Mouse (Mus musculus) forebrain, embryonic 16.5 days (tissue): Measurements from ENCODE around the gene Rad51c. TPM values are rescaled to one million over a fixed set of nuclear protein-coding genes. Genes with fewer than 3 reads are reported as not detected.
"Not testable (repeated sequence)": the region's sequence is repeated elsewhere in the genome, so short reads cannot be mapped to it uniquely, and the experiment has no call there.

Experiments used
- ATAC-seq: fragments of 200-750 bp; cut with Nextera tagmentation; 2 replicates; pipeline ENCODE4 v1.8.0; 2017; ENCODE audit warnings: mild to moderate bottlenecking, moderate library complexity
- H3K27ac ChIP-seq: fragments of 300-500 bp; sonication (generic); 2 replicates; pipeline ENCODE4 v1.5.1; 2014; ENCODE audit warnings: low read length, control low read depth
- H3K27me3 ChIP-seq: fragments of 300-500 bp; sonication (generic); replicated peaks from 2 replicates; pipeline ENCODE4 v1.6.1; 2014; ENCODE audit warnings: low read length; ENCODE audit not compliant: control insufficient read depth, insufficient read depth
- H3K36me3 ChIP-seq: fragments of 300-500 bp; sonication (generic); 2 replicates; pipeline ENCODE4 v1.6.1; 2014; ENCODE audit not compliant: control insufficient read depth, insufficient read depth
- H3K4me1 ChIP-seq: fragments of 300-500 bp; sonication (generic); replicated peaks from 2 replicates; pipeline ENCODE4 v1.6.1; 2014; ENCODE audit warnings: low read length; ENCODE audit not compliant: control insufficient read depth, insufficient read depth
- H3K4me2 ChIP-seq: fragments of 300-500 bp; sonication (generic); 2 replicates; pipeline ENCODE4 v1.6.1; 2014; ENCODE audit warnings: mild to moderate bottlenecking, low read length, control low read depth
- H3K4me3 ChIP-seq: fragments of 300-500 bp; sonication (generic); replicated peaks from 2 replicates; pipeline ENCODE4 v1.5.1; 2014; ENCODE audit warnings: mild to moderate bottlenecking, low read length, control low read depth
- H3K9ac ChIP-seq: fragments of 300-500 bp; sonication (generic); replicated peaks from 2 replicates; pipeline ENCODE4 v1.6.1; 2014; ENCODE audit warnings: low read depth, low read length, control low read depth
- H3K9me3 ChIP-seq: fragments of 300-500 bp; sonication (generic); 2 replicates; pipeline ENCODE4 v1.6.1; 2016; ENCODE audit warnings: low read length; ENCODE audit not compliant: control insufficient read depth
- WGBS: fragments of 180-500 bp; shearing (Covaris S2); extraction: QIAGEN DNeasy Blood & Tissue Kit; methylation state at CpG from one replicate; pipeline ENCODE4 v1.1.7; 2014; 5-methylcytosine and 5-hydroxymethylcytosine counted together
- polyA plus RNA-seq: library from polyadenylated mRNA; unstranded; fragments of >200 nt; fragmentation: Nextera tagmentation; extraction: Ambion mirVana; gene quantifications from 2 replicates; pipeline ENCODE4 v1.2.1, GENCODE M21; 2015

Rad51c gene
- 7.4 and 7.7 TPM in 2 replicates for polyA plus RNA-seq

DNA sequence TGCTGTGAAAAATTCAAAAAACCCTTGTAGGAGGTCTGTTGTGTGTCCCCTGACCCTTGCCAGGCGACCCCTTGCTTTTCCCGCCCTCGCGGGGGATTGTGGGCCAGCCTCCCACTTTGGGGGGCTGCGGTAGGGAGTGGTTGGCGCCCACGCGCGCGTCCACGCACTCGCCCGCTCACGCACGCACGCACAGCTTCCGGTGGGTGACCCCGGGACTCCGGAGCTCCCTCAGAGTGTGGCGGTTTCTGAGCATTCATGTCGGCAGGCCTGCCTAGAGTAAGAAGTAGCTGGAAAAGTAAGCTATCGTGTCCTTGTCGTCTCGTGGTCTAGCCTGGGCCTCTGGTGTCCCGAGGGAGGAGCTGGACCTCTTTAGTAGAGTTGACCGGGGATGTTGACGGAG, at the start of gene Rad51c, which contains the start of gene Tex14:
TSS of gene Rad51c (minus strand) at position 79 of the 400 bp plus-strand sequence.
TSS of gene Tex14 (plus strand) at position 190 of the 400 bp plus-strand sequence.
- H3K4me2 ChIP-seq: peak within 1 kb of the TSS; percentile 68
- no peaks in the 10 kb centered on the region for H3K27me3 ChIP-seq
- H3K4me1 ChIP-seq: peaks cover 5% of the 10 kb centered on the region; the same call in 1 of the 2 replicates
- H3K9me3 ChIP-seq: no peaks in the 10 kb centered on the region
- whole genome bisulfite sequencing: 85% methylated on average over 27 of the region's 27 CpGs
- peak within 1 kb of the TSS; percentile 81 for H3K9ac ChIP-seq
- peak within 1 kb of the TSS; percentile 90 for H3K27ac ChIP-seq
- ATAC-seq: peak; percentile 19; the same call in 1 of the 2 replicates
- peak within 1 kb of the TSS; percentile 69 for H3K4me3 ChIP-seq
- no peaks in the 10 kb centered on the region for H3K36me3 ChIP-seq

DNA sequence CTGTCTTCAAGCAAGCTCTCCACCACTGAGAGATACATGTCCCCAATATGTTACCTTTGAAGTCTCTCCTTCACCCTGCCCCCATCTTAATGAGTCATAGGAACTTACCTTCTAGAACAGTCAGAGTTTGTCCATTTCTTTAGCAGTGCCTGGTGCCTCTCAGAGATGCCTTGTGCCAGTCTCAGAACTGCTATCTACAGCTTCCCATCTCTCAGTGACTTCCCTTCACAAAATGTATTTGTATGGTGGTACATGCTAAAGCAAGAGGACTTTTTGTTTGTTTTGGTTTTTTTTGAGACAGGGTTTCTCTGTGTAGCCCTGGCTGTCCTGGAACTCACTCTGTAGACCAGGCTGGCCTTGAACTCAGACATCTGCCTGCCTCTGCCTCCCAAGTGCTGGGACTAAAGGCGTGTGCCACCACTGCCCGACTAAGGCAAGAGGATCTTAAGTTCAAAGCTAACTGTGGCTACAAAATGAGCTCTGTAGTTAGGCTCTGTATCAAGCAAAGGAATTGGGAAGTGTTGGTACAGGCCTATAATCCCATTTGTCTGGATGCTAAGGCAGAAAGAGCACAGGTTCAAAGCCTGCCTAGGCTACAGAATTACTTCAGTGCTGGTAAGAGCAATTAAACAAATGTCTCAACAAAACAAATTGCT, 49.4 kb upstream of the Rad51c start:
- Histone ChIP-seq H3K9ac (no peak overlapping the region), H3K27ac (no peak overlapping the region), H3K27me3 (no peaks in the 10 kb centered on the region), H3K4me1 (no peaks in the 10 kb centered on the region), H3K9me3 (no peaks in the 10 kb centered on the region), H3K36me3 (no peaks in the 10 kb centered on the region), H3K4me2 (no peak overlapping the region), H3K4me3 (no peak overlapping the region)
- 87% methylated on average over 2 of the region's 2 CpGs for WGBS
- ATAC-seq: no peak

DNA sequence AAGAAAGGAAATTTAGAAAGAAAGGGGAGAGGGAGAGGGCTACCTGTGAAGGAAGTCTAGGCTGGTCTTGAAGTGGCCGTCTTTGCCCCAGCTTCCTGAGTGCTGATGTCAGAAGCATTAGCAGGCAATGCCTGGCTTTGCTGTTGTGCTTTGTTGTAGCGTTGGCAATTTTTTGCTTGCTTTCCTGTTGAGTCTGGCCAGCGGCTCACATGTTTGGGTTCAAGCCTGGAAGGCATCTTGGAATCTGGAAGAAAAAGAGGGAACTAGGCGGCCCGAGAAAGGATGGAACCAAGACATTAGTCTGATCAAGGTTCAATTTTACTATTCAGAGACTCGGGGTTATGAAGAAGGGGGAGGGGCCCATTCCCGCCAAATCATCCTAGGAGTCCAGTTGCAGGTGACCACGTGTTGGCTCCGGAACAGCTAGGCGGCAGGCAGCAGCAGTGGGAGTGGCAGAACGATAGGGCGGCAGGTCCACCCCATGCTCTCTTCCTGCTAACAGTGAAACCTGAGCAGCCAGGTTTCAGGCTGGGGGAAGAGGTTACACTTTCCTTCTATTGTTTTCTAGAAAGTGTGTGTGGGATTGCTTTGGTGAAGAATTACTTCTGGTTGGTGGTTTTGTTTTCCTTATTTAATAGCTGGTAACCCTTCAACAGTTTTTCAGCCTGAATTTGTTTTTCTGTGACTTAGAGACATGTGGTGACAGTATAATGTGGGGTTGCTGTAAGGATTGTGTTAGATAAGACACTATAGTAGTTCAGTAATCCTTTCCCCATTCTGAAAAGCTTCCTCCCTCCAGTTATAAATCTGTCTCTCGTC, 48.7 kb upstream of the Rad51c start:
- H3K4me3 ChIP-seq: no peak overlapping the region
- H3K4me2 ChIP-seq: no peak overlapping the region
- no peak overlapping the region for H3K27ac ChIP-seq
- H3K36me3 ChIP-seq: no peaks in the 10 kb centered on the region
- H3K4me1 ChIP-seq: no peaks in the 10 kb centered on the region
- ATAC-seq: no peak
- WGBS: 25% methylated on average over 13 of the region's 13 CpGs
- no peak overlapping the region for H3K9ac ChIP-seq
- H3K27me3 ChIP-seq: no peaks in the 10 kb centered on the region
- H3K9me3 ChIP-seq: no peaks in the 10 kb centered on the region

GRCm38 (mm10) chr11:87452779-87453178, 48.0 kb upstream of the Rad51c start:
- 68% methylated on average over 6 of the region's 8 CpGs for WGBS
- not testable (repeated sequence) for H3K27ac ChIP-seq, H3K9ac ChIP-seq, H3K4me3 ChIP-seq, H3K27me3 ChIP-seq, H3K9me3 ChIP-seq, H3K4me2 ChIP-seq, H3K36me3 ChIP-seq, ATAC-seq, H3K4me1 ChIP-seq

DNA sequence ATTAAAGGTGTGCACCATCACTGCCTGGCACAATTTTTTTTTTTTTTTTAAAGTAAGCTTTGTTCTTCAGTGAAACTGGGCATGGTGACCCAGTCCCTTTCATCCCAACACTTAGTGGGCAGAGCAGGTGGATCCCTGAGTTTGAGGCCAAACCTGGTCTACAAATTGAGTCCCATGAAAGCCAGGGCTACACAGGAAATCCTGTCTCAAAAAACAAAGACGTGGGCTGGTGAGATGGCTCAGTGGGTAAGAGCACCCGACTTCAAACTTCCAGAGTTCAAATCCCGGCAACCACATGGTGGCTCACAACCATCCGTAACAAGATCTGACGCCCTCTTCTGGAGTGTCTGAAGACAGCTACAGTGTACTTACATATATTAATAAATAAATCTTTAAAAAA, 45.1 kb upstream of the Rad51c start:
- H3K9ac ChIP-seq, H3K27me3 ChIP-seq, ATAC-seq, H3K27ac ChIP-seq, H3K4me1 ChIP-seq, H3K36me3 ChIP-seq, H3K4me3 ChIP-seq, H3K9me3 ChIP-seq, H3K4me2 ChIP-seq: not testable (repeated sequence)
- 62% methylated on average over 5 of the region's 5 CpGs for WGBS

DNA sequence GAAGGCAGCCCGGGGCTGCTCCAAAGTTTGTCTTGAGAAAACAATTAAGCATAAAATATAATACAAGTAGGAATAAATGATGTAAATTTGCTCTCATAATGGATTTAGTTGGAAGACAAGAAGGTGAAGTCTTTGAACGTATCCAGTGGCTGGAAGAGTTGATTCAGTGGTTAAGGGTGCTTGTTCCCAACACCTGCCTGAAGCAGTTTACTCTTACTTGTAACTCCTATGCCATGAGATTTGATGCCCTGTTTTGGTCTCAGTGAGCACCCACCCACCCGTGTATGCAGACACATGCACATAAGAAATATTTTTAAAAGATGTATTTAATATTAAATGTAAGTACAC, 44.4 kb upstream of the Rad51c start:
- Histone ChIP-seq H3K9ac (no peak overlapping the region), H3K36me3 (no peaks in the 10 kb centered on the region), H3K4me1 (0 out of 2 replicates have a peak, but pooled peaks cover 4% of the 10 kb centered on the region), H3K4me3 (no peak overlapping the region), H3K27ac (peak overlapping the region; percentile 50), H3K9me3 (no peaks in the 10 kb centered on the region), H3K4me2 (no peak overlapping the region), H3K27me3 (no peaks in the 10 kb centered on the region)
- ATAC-seq: no peak
- WGBS: 6% methylated on average over 3 of the region's 3 CpGs

- H3K4me1 ChIP-seq, H3K36me3 ChIP-seq, H3K9ac ChIP-seq, H3K9me3 ChIP-seq, H3K27me3 ChIP-seq, H3K4me2 ChIP-seq: not testable (repeated sequence)
- WGBS: 0% methylated on average over 6 of the region's 32 CpGs
- Histone ChIP-seq H3K27ac (peak overlapping the region; percentile 50), H3K4me3 (peak overlapping the region; percentile 46)
- ATAC-seq: peak; percentile 94
These were observed 43.9 kb upstream of the Rad51c start for GRCm38 (mm10) chr11:87448476-87449199.

GRCm38 (mm10) chr11:87448081-87448475, 43.3 kb upstream of the Rad51c start:
- not testable (repeated sequence) for H3K27me3 ChIP-seq, H3K36me3 ChIP-seq, H3K4me1 ChIP-seq, H3K9me3 ChIP-seq
- WGBS: 0% methylated on average over 31 of the region's 34 CpGs
- Histone ChIP-seq H3K4me3 (peak overlapping the region; percentile 46), H3K4me2 (peak overlapping the region; percentile 65), H3K27ac (peak overlapping the region; percentile 69), H3K9ac (peak overlapping the region; percentile 59)
- ATAC-seq: peak; percentile 92

DNA sequence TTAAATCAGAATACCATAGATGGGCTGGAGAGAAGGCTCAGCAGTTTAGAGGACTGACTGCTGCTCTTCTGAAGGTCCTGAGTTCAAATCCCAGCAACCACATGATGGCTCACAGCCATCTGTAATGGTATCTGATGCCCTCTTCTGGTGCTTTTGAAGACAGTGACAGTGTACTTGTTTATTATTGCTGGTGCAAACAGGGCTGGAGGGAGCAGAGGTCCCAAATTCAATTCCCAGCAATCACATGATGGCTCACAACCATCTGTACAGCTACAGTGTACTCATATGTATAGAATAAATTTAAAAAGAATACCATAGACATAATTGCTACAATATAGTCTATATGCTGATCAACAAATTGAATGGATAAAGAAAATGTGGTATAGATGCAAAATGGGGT, 42.7 kb upstream of the Rad51c start:
- ATAC-seq: no peak

More for the DNA sequence above, 42.7 kb upstream of the Rad51c start:
- H3K4me1 ChIP-seq: peaks cover 7% of the 10 kb centered on the region; the same call in 1 of the 2 replicates
- H3K36me3 ChIP-seq: no peaks in the 10 kb centered on the region
- no peak overlapping the region for H3K4me2 ChIP-seq
- H3K27me3 ChIP-seq: no peaks in the 10 kb centered on the region
- H3K27ac ChIP-seq: no peak overlapping the region
- H3K9me3 ChIP-seq: no peaks in the 10 kb centered on the region
- H3K4me3 ChIP-seq: no peak overlapping the region
- H3K9ac ChIP-seq: no peak overlapping the region
